Comparison of ENCODE assay signal across 8 mouse cellular contexts in genomic region chr4:72201521-72201991, GRCm38 (mm10). TPM values are rescaled to one million over a fixed set of nuclear protein-coding genes. Genes with fewer than 3 reads are reported as not detected.
DNase-seq lines count a peak whose midpoint lies in the region; ATAC-seq lines count a peak whose summit lies in the region.

No protein-coding gene starts in this region.

- H3K9ac ChIP-seq in hindbrain, embryonic 13.5 days: peak overlapping the region; percentile 61
- H3K9ac ChIP-seq in stomach, embryonic 15.5 days: peak overlapping the region; percentile 9; the same call in 1 of the 2 replicates

- H3K27me3 ChIP-seq in hindbrain, embryonic 13.5 days: peaks cover 24% of the 10 kb centered on the region
- peaks cover 6% of the 10 kb centered on the region; the same call in 1 of the 2 replicates for H3K27me3 ChIP-seq in limb, embryonic 10.5 days (ENCODE audit: low read depth, poor library complexity, severe bottlenecking)
- H3K27me3 ChIP-seq in stomach, embryonic 15.5 days (replicated peaks): no peaks in the 10 kb centered on the region

- H3K4me1 ChIP-seq in hindbrain, embryonic 13.5 days (replicated peaks): peaks cover 38% of the 10 kb centered on the region
- H3K4me1 ChIP-seq in limb, embryonic 10.5 days: peaks cover 52% of the 10 kb centered on the region
- peaks cover 14% of the 10 kb centered on the region; the same call in 1 of the 2 replicates for H3K4me1 ChIP-seq in stomach, embryonic 15.5 days

- peak; percentile 3 for ATAC-seq in hindbrain, embryonic 13.5 days (ENCODE audit: low FRiP score)
- peak; percentile 0; the same call in 1 of the 2 replicates for ATAC-seq in megakaryocyte progenitor cell, adult 5-6 weeks (replicated peaks; ENCODE audit: poor library complexity)
- no peak for ATAC-seq in stomach, embryonic 15.5 days (ENCODE audit: insufficient read depth, low FRiP score, low read depth)

- DNase-seq in ovary, postnatal 14 days (ENCODE audit: low spot score): peak; percentile 17
- DNase-seq in ovary, postnatal 10 days (ENCODE audit: low spot score): no peak
- DNase-seq in cerebellum, adult 9-11 months: peak; percentile 71
- DNase-seq in frontal cortex, postnatal 10 days (ENCODE audit: low spot score in 2 of 2): peak; percentile 39 to 45
- DNase-seq in limb, embryonic 10.5 days (ENCODE audit: low spot score): peak; percentile 72

- H3K4me3 ChIP-seq in hindbrain, embryonic 13.5 days: peak overlapping the region; percentile 87
- peak overlapping the region; percentile 90 for H3K4me3 ChIP-seq in limb, embryonic 10.5 days
- peak overlapping the region; percentile 84 for H3K4me3 ChIP-seq in stomach, embryonic 15.5 days (replicated peaks)

- H3K9me3 ChIP-seq in hindbrain, embryonic 13.5 days: no peaks in the 10 kb centered on the region
- no peaks in the 10 kb centered on the region for H3K9me3 ChIP-seq in limb, embryonic 10.5 days (replicated peaks)
- H3K9me3 ChIP-seq in stomach, embryonic 15.5 days: no peaks in the 10 kb centered on the region

- peak overlapping the region; percentile 66 for H3K27ac ChIP-seq in hindbrain, embryonic 13.5 days
- peak overlapping the region; percentile 95 for H3K27ac ChIP-seq in limb, embryonic 10.5 days
- H3K27ac ChIP-seq in stomach, embryonic 15.5 days: peak overlapping the region; percentile 87

- H3K4me2 ChIP-seq in hindbrain, embryonic 13.5 days: peak overlapping the region; percentile 71
- H3K4me2 ChIP-seq in stomach, embryonic 15.5 days: peak overlapping the region; percentile 71

- under 1% methylated on average over 24 of the region's 24 CpGs for WGBS in hindbrain, embryonic 13.5 days
- under 1% methylated on average over 24 of the region's 24 CpGs for WGBS in limb, embryonic 10.5 days
- WGBS in stomach, embryonic 15.5 days: under 1% methylated on average over 24 of the region's 24 CpGs

- no peaks in the 10 kb centered on the region for H3K36me3 ChIP-seq in hindbrain, embryonic 13.5 days
- H3K36me3 ChIP-seq in limb, embryonic 10.5 days: peaks cover 8% of the 10 kb centered on the region; the same call in 1 of the 2 replicates
- H3K36me3 ChIP-seq in stomach, embryonic 15.5 days: no peaks in the 10 kb centered on the region

RNA-seq across cellular contexts. Expression of gene Tle1, which starts 0.8 kb away (rescaled TPM):
- polyA plus RNA-seq in hindbrain, embryonic 13.5 days (2015; fragmentation: Nextera tagmentation; extraction: Ambion mirVana): 42.9 and 45.1 TPM in 2 replicates
- polyA plus RNA-seq in limb, embryonic 10.5 days (2016; fragmentation: Nextera tagmentation; extraction: Ambion mirVana): 25.0 and 29.0 TPM in 2 replicates
- 6.0 and 7.3 TPM in 2 replicates for total RNA-seq in megakaryocyte progenitor cell, adult 5-6 weeks (2015)
- 9.2 and 18.9 TPM in 2 replicates for total RNA-seq in megakaryocyte progenitor cell, adult 5-6 weeks (2017)
- polyA plus RNA-seq in stomach, embryonic 15.5 days (2015; fragmentation: Nextera tagmentation; extraction: Ambion mirVana): 17.8 and 22.3 TPM in 2 replicates
